Mouse (Mus musculus): Measurements from ENCODE around the gene Opcml. TPM values are rescaled to one million over a fixed set of nuclear protein-coding genes. Genes with fewer than 3 reads are reported as not detected.

Gene Opcml
- polyA plus RNA-seq, 1 experiment from 2014 or later: 6.0 TPM

DNA sequence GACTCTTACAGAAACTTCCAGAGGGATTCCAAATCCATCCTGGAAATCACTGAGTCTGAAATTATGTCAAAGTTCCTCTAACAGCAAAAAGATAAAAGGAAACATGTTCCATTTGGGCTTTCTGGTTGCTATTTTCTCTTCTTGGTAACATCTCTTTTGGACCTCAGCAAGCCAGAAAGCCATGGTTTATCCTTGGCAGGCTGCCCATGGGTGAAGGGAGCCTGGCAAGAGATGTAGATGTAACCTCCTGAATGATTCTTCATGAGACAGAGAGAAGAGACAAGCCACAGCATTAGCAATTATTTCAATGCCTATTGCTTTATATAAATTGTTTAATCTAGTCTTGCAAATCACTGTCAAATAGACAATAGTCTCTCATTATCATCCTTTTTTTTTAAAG lies 274.6 kb downstream of the Opcml start:
- no peaks in the 10 kb centered on the region for H3K9me3 ChIP-seq (ENCODE audit: control insufficient read depth, low read length)
- H3K27ac ChIP-seq (replicated peaks; ENCODE audit: low read depth, low read length): no peak overlapping the region
- H3K36me3 ChIP-seq (ENCODE audit: control insufficient read depth, insufficient read depth, low read length): no peaks in the 10 kb centered on the region
- DNase-seq (ENCODE audit: low spot score): peak; percentile 0
- no peaks in the 10 kb centered on the region for H3K27me3 ChIP-seq (replicated peaks; ENCODE audit: control insufficient read depth, insufficient read depth, low read length)
- H3K4me3 ChIP-seq (ENCODE audit: low read depth, low read length): no peak overlapping the region
- no peak overlapping the region for H3K4me2 ChIP-seq (ENCODE audit: low read depth, low read length)
- no peaks in the 10 kb centered on the region for H3K4me1 ChIP-seq (ENCODE audit: control insufficient read depth, insufficient read depth, low read length)
- no peak for ATAC-seq (ENCODE audit: low read depth)
- H3K9ac ChIP-seq (ENCODE audit: low read depth, low read length): no peak overlapping the region

DNA sequence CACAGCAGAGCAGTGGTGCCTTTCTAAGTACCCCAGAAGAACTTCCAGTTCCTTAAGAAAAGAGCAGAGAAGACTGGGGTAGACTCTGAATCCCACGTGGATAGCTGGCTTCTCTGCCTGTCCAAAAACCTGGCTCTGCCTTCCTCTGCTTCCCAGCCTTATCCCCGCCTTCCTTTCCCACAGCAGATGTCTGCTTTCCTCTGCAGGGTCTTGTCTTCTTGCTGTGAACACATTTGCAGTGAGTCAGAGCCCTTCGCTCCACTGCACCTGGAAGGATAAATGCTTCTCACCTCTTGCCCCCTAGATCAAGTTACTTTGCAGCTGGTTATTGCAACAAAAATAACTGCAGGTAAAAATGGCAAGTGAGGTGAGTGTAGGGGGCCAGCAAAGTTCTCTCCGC lies 290.1 kb downstream of the Opcml start:
- Histone ChIP-seq H3K4me1 (ENCODE audit: control insufficient read depth, insufficient read depth, low read length) (no peaks in the 10 kb centered on the region), H3K4me2 (ENCODE audit: low read depth, low read length) (no peak overlapping the region), H3K27me3 (replicated peaks; ENCODE audit: control insufficient read depth, insufficient read depth, low read length) (no peaks in the 10 kb centered on the region), H3K9ac (ENCODE audit: low read depth, low read length) (no peak overlapping the region), H3K4me3 (ENCODE audit: low read depth, low read length) (no peak overlapping the region), H3K36me3 (ENCODE audit: control insufficient read depth, insufficient read depth, low read length) (no peaks in the 10 kb centered on the region), H3K9me3 (ENCODE audit: control insufficient read depth, low read length) (no peaks in the 10 kb centered on the region), H3K27ac (replicated peaks; ENCODE audit: low read depth, low read length) (no peak overlapping the region)
- DNase-seq (ENCODE audit: low spot score): no peak
- 51% methylated on average over 4 of the region's 4 CpGs for WGBS
- no peak for ATAC-seq (ENCODE audit: low read depth)

DNA sequence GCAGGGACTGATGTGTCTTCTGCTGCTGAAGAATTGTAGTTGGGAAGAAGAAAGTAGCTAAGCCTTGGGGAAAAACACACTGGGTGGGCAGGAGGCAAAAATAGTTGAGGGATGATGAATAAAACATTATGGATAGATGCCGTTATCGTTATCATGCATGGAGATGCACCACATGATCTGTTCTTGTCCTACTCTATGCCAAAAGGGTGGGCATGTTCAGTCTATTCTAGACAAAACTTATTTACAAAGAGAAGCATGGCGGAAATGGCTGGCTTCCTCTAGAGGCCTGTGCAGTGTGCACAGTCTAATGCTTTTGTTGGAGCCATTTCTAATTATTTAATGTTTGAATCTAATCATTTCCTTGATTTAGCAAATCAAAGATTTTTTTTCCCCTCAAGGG lies 293.2 kb downstream of the Opcml start:
- 86% methylated on average over 3 of the region's 3 CpGs for WGBS
- ATAC-seq (ENCODE audit: low read depth) (no peak), DNase-seq (ENCODE audit: low spot score) (no peak)
- Histone ChIP-seq H3K4me1 (ENCODE audit: control insufficient read depth, insufficient read depth, low read length) (no peaks in the 10 kb centered on the region), H3K27me3 (replicated peaks; ENCODE audit: control insufficient read depth, insufficient read depth, low read length) (no peaks in the 10 kb centered on the region), H3K9ac (ENCODE audit: low read depth, low read length) (no peak overlapping the region), H3K4me3 (ENCODE audit: low read depth, low read length) (no peak overlapping the region), H3K36me3 (ENCODE audit: control insufficient read depth, insufficient read depth, low read length) (no peaks in the 10 kb centered on the region), H3K27ac (replicated peaks; ENCODE audit: low read depth, low read length) (no peak overlapping the region), H3K9me3 (ENCODE audit: control insufficient read depth, low read length) (no peaks in the 10 kb centered on the region), H3K4me2 (ENCODE audit: low read depth, low read length) (no peak overlapping the region)

- 0 out of 2 replicates have a peak, but pooled peaks have one; percentile 30 for ATAC-seq (ENCODE audit: low read depth)
- DNase-seq (ENCODE audit: low spot score): peak; percentile 26
- H3K27ac ChIP-seq (replicated peaks; ENCODE audit: low read depth, low read length): no peak overlapping the region
Measured at GRCm38 (mm10) chr9:28084273-28084726, 293.7 kb downstream of the Opcml start.

DNA sequence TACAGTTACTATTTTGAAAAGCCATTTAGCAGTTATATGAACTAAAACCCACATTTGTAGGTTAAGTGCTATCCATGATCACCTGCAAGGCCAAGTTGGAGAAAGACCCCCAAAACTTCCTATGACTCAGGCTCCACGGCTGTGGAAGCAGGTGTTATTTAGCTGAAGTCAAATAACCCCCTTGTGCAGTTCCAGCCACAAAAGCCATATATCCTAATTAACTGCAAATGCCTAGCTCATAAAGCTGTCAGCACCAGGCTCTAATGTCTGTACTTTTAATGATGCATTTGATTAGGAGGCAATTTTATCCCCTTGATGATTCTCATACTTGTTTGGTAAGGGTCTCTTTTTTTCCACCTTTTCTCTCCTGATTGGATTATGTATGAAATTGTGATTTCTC lies 300.8 kb downstream of the Opcml start:
- no peak overlapping the region for H3K4me3 ChIP-seq (ENCODE audit: low read depth, low read length)
- no peaks in the 10 kb centered on the region for H3K27me3 ChIP-seq (replicated peaks; ENCODE audit: control insufficient read depth, insufficient read depth, low read length)
- H3K4me2 ChIP-seq (ENCODE audit: low read depth, low read length): no peak overlapping the region
- ATAC-seq (ENCODE audit: low read depth) (no peak), DNase-seq (ENCODE audit: low spot score) (no peak)
- no peak overlapping the region for H3K9ac ChIP-seq (ENCODE audit: low read depth, low read length)
- no peaks in the 10 kb centered on the region for H3K9me3 ChIP-seq (ENCODE audit: control insufficient read depth, low read length)
- WGBS: 55% methylated on average over 1 of the region's 1 CpGs
- no peaks in the 10 kb centered on the region for H3K36me3 ChIP-seq (ENCODE audit: control insufficient read depth, insufficient read depth, low read length)
- no peaks in the 10 kb centered on the region for H3K4me1 ChIP-seq (ENCODE audit: control insufficient read depth, insufficient read depth, low read length)
- no peak overlapping the region for H3K27ac ChIP-seq (replicated peaks; ENCODE audit: low read depth, low read length)

More at GRCm38 (mm10) chr9:28084273-28084726, 293.7 kb downstream of the Opcml start:
- Histone ChIP-seq H3K4me2 (ENCODE audit: low read depth, low read length) (no peak overlapping the region), H3K27me3 (replicated peaks; ENCODE audit: control insufficient read depth, insufficient read depth, low read length) (no peaks in the 10 kb centered on the region), H3K9me3 (ENCODE audit: control insufficient read depth, low read length) (no peaks in the 10 kb centered on the region), H3K36me3 (ENCODE audit: control insufficient read depth, insufficient read depth, low read length) (no peaks in the 10 kb centered on the region), H3K4me3 (ENCODE audit: low read depth, low read length) (no peak overlapping the region), H3K9ac (ENCODE audit: low read depth, low read length) (no peak overlapping the region), H3K4me1 (ENCODE audit: control insufficient read depth, insufficient read depth, low read length) (no peaks in the 10 kb centered on the region)
- WGBS: 21% methylated on average over 2 of the region's 2 CpGs

GRCm38 (mm10) chr9:28094722-28095121 lies 304.1 kb downstream of the Opcml start:
- Histone ChIP-seq H3K4me2 (ENCODE audit: low read depth, low read length) (no peak overlapping the region), H3K27me3 (replicated peaks; ENCODE audit: control insufficient read depth, insufficient read depth, low read length) (no peaks in the 10 kb centered on the region), H3K4me1 (ENCODE audit: control insufficient read depth, insufficient read depth, low read length) (no peaks in the 10 kb centered on the region), H3K27ac (replicated peaks; ENCODE audit: low read depth, low read length) (no peak overlapping the region), H3K36me3 (ENCODE audit: control insufficient read depth, insufficient read depth, low read length) (no peaks in the 10 kb centered on the region), H3K4me3 (ENCODE audit: low read depth, low read length) (no peak overlapping the region), H3K9ac (ENCODE audit: low read depth, low read length) (no peak overlapping the region), H3K9me3 (ENCODE audit: control insufficient read depth, low read length) (no peaks in the 10 kb centered on the region)
- ATAC-seq (ENCODE audit: low read depth): no peak
- DNase-seq (ENCODE audit: low spot score): no peak
- WGBS: 90% methylated on average over 4 of the region's 4 CpGs

DNA sequence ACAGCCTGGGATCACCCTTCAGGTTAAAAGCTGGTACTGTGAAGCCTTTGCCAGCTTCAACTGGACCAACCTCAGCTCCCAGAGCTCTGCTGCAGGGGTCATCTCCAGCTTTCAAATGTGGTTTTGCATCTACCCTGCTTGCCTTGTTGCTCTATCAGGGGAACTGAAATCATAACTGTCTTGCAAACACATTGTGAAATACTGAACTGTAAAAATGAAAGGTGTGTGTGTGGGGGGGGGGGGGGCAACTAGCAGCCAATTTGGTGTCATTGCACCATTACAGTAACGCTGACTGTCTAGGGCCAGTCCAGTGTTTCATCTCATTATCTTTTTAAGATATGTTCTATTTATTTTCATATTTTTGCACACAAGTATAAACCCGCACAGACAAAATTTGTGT lies 305.6 kb downstream of the Opcml start:
- Histone ChIP-seq H3K4me1 (ENCODE audit: control insufficient read depth, insufficient read depth, low read length) (no peaks in the 10 kb centered on the region), H3K27ac (replicated peaks; ENCODE audit: low read depth, low read length) (no peak overlapping the region), H3K36me3 (ENCODE audit: control insufficient read depth, insufficient read depth, low read length) (no peaks in the 10 kb centered on the region), H3K4me2 (ENCODE audit: low read depth, low read length) (no peak overlapping the region), H3K9ac (ENCODE audit: low read depth, low read length) (no peak overlapping the region), H3K4me3 (ENCODE audit: low read depth, low read length) (no peak overlapping the region), H3K9me3 (ENCODE audit: control insufficient read depth, low read length) (no peaks in the 10 kb centered on the region), H3K27me3 (replicated peaks; ENCODE audit: control insufficient read depth, insufficient read depth, low read length) (no peaks in the 10 kb centered on the region)
- 93% methylated on average over 2 of the region's 2 CpGs for WGBS
- no peak for ATAC-seq (ENCODE audit: low read depth)
- DNase-seq (ENCODE audit: low spot score): no peak

DNA sequence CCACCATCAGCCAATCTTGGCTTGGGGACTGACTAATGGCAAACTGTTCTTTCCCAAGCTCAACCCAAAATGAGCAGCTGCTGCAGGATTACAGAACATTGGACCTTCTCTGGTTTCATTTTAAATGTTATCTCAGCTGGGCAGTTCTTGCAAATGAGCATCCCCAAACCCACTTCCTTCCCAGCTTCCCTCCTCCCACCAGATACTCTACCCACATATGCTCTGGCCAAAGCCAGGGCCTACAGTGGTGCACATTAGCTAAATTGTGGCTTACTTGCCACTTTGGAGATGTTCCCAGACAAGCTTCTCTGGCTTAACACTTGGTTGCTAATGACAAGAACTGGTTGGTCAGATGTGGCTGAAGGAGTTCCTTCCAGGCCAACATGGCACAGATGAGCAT lies 311.4 kb downstream of the Opcml start:
- no peak overlapping the region for H3K4me3 ChIP-seq (ENCODE audit: low read depth, low read length)
- no peak overlapping the region for H3K27ac ChIP-seq (replicated peaks; ENCODE audit: low read depth, low read length)
- ATAC-seq (ENCODE audit: low read depth) (no peak), DNase-seq (ENCODE audit: low spot score) (peak; percentile 19)
- H3K4me1 ChIP-seq (ENCODE audit: control insufficient read depth, insufficient read depth, low read length): no peaks in the 10 kb centered on the region
- H3K36me3 ChIP-seq (ENCODE audit: control insufficient read depth, insufficient read depth, low read length): no peaks in the 10 kb centered on the region
- H3K9me3 ChIP-seq (ENCODE audit: control insufficient read depth, low read length): no peaks in the 10 kb centered on the region
- no peaks in the 10 kb centered on the region for H3K27me3 ChIP-seq (replicated peaks; ENCODE audit: control insufficient read depth, insufficient read depth, low read length)
- H3K9ac ChIP-seq (ENCODE audit: low read depth, low read length): no peak overlapping the region
- H3K4me2 ChIP-seq (ENCODE audit: low read depth, low read length): no peak overlapping the region

DNA sequence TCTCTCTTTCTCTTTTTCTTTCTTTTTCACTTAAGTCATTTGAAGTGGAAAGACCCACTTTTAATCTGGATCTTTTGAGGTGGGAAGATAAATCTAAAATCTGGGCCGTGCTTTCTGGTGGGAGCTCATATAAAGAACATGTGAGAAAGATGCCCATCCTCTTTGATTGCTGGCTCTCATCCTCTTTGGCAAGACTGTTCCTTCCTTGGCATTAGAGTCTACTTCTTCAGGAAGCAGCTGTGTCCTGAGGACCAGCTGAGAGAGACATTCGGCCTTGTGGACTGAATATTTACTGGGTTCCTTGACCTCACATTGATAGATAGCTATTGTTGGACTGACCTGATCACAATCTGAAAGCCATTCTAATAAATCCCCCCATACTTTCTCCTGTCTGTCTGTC lies 331.3 kb downstream of the Opcml start:
- no peak for DNase-seq (ENCODE audit: low spot score)
- no peak for ATAC-seq (ENCODE audit: low read depth)
- WGBS: 77% methylated on average over 2 of the region's 2 CpGs
- no peaks in the 10 kb centered on the region for H3K36me3 ChIP-seq (ENCODE audit: control insufficient read depth, insufficient read depth, low read length)
- no peaks in the 10 kb centered on the region for H3K27me3 ChIP-seq (replicated peaks; ENCODE audit: control insufficient read depth, insufficient read depth, low read length)
- H3K4me3 ChIP-seq (ENCODE audit: low read depth, low read length): no peak overlapping the region
- H3K9me3 ChIP-seq (ENCODE audit: control insufficient read depth, low read length): no peaks in the 10 kb centered on the region
- no peak overlapping the region for H3K27ac ChIP-seq (replicated peaks; ENCODE audit: low read depth, low read length)
- H3K9ac ChIP-seq (ENCODE audit: low read depth, low read length): no peak overlapping the region
- H3K4me2 ChIP-seq (ENCODE audit: low read depth, low read length): no peak overlapping the region
- H3K4me1 ChIP-seq (ENCODE audit: control insufficient read depth, insufficient read depth, low read length): no peaks in the 10 kb centered on the region

All from embryonic facial prominence, embryonic 14.5 days (tissue).